Mouse (Mus musculus) liver, adult 2 months (tissue): ENCODE results near the gene Slc45a3. TPM values are rescaled to one million over a fixed set of nuclear protein-coding genes. Genes with fewer than 3 reads are reported as not detected.

Experiments
- DNase-seq: peaks from one replicate; pipeline ENCODE4 v3.0.0-alpha.2; 2011; ENCODE audit warnings: low read depth, low spot score; ENCODE audit errors: extremely low read depth
- H3K27ac ChIP-seq: fragments of 200-500 bp; replicated peaks from 2 replicates; pipeline ENCODE4 v1.5.1; 2012; ENCODE audit warnings: low read depth, mild to moderate bottlenecking, control low read depth, inconsistent platforms, low read length; ENCODE audit not compliant: insufficient read depth
- H3K27me3 ChIP-seq: fragments of 200-500 bp; 2 replicates; pipeline ENCODE4 v1.6.1; 2012; ENCODE audit warnings: mild to moderate bottlenecking, moderate library complexity, low read length, inconsistent platforms; ENCODE audit not compliant: control insufficient read depth, insufficient read depth
- H3K36me3 ChIP-seq: fragments of 200-500 bp; 2 replicates; pipeline ENCODE4 v1.6.1; 2012; ENCODE audit warnings: low read length, inconsistent platforms; ENCODE audit not compliant: control insufficient read depth, insufficient read depth
- H3K4me1 ChIP-seq: fragments of 200-500 bp; 2 replicates; pipeline ENCODE4 v1.6.1; 2011; ENCODE audit warnings: low read length; ENCODE audit not compliant: control insufficient read depth, insufficient read depth
- H3K4me3 ChIP-seq: fragments of 200-500 bp; 2 replicates; pipeline ENCODE4 v1.5.1; 2011; ENCODE audit warnings: low read depth, mild to moderate bottlenecking, control low read depth, low read length, moderate library complexity; ENCODE audit not compliant: insufficient read depth
- H3K79me2 ChIP-seq: fragments of 200-500 bp; 2 replicates; pipeline ENCODE4 v1.6.1; 2012; ENCODE audit warnings: inconsistent platforms, mild to moderate bottlenecking, low read length, moderate library complexity; ENCODE audit not compliant: control insufficient read depth, insufficient read depth
- H3K9ac ChIP-seq: fragments of 200-500 bp; 2 replicates; pipeline ENCODE4 v1.6.1; 2012; ENCODE audit warnings: low read depth, mild to moderate bottlenecking, control low read depth, inconsistent platforms, low read length
- CTCF ChIP-seq: fragments of 200-500 bp; IDR thresholded peaks from 2 replicates; pipeline ENCODE4 v1.5.1; 2011; ENCODE audit warnings: low read depth, low read length, control low read depth
- POLR2A ChIP-seq: fragments of 200-500 bp; IDR thresholded peaks from 2 replicates; pipeline ENCODE4 v1.6.1; 2011; ENCODE audit warnings: low read length, control low read depth; ENCODE audit not compliant: insufficient read depth; ENCODE audit errors: extremely low read depth
- WGBS: fragments of 180-500 bp; shearing (Covaris S2); methylation state at CpG from one replicate; pipeline ENCODE4 v1.1.7; 2018; 5-methylcytosine and 5-hydroxymethylcytosine counted together
- polyA plus RNA-seq: library from polyadenylated mRNA; depleted of rRNA; stranded (reverse); fragments of >200 nt; gene quantifications from 2 replicates; pipeline ENCODE4 v1.2.3, GENCODE M21; 2012
- total RNA-seq: library from RNA; depleted of rRNA; stranded (reverse); fragments of >200 nt; gene quantifications from 2 replicates; pipeline ENCODE4 v1.2.3, GENCODE M21; 2014

Gene Slc45a3
- total and polyA plus RNA-seq, 2 experiments = 10.0 to 28.0 TPM

DNA sequence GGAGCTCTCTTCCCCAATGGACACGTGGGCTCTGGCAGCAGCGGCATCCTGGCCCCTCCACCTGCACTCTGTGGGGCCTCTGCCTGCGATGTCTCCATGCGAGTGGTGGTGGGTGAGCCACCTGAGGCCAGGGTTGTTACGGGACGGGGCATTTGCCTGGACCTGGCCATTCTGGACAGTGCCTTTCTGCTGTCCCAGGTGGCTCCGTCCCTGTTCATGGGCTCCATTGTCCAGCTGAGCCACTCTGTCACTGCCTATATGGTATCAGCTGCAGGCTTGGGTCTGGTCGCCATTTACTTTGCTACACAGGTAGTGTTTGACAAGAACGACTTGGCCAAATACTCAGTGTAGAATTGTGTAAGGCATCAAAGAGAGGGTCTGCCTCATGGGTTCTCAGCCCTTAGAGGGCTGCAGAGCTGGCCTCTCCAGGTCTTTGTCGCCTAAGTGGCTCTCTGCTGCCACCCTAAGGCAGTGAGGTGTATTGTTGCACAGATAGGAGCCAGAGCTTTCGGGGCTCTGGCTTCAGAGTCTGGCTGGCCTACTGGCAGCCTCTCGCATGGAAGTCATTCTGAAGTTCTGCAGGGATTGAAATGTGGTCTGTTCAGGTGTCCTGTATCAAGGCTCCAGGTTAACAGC lies 18.7 kb downstream of the Slc45a3 start:
- TF ChIP-seq CTCF (peak; percentile 93), POLR2A (no peak)

GRCm38 (mm10) chr1:131982907-131983306 lies 20.1 kb downstream of the Slc45a3 start:
- peaks cover 13% of the 10 kb centered on the region; the same call in 1 of the 2 replicates for H3K4me1 ChIP-seq
- WGBS = 23% methylated on average over 5 of the region's 5 CpGs
- TF ChIP-seq CTCF = peak; percentile 99
- TF ChIP-seq POLR2A = no peak
- H3K9ac ChIP-seq = no peak overlapping the region
- DNase-seq = peak; percentile 50
- no peak overlapping the region for H3K4me3 ChIP-seq
- H3K79me2 ChIP-seq = no peaks in the 10 kb centered on the region
- peaks cover 2% of the 10 kb centered on the region; the same call in 1 of the 2 replicates for H3K36me3 ChIP-seq
- no peaks in the 10 kb centered on the region for H3K27me3 ChIP-seq
- no peak overlapping the region for H3K27ac ChIP-seq

More for the DNA sequence above, 18.7 kb downstream of the Slc45a3 start:
- H3K27ac ChIP-seq = no peak overlapping the region
- H3K4me1 ChIP-seq = peaks cover 15% of the 10 kb centered on the region
- H3K79me2 ChIP-seq = 0 out of 2 replicates have a peak, but pooled peaks cover 4% of the 10 kb centered on the region
- no peak overlapping the region for H3K9ac ChIP-seq
- H3K4me3 ChIP-seq = no peak overlapping the region
- no peaks in the 10 kb centered on the region for H3K27me3 ChIP-seq
- WGBS = 51% methylated on average over 12 of the region's 12 CpGs
- DNase-seq = peak; percentile 53
- peaks cover 2% of the 10 kb centered on the region; the same call in 1 of the 2 replicates for H3K36me3 ChIP-seq

DNA sequence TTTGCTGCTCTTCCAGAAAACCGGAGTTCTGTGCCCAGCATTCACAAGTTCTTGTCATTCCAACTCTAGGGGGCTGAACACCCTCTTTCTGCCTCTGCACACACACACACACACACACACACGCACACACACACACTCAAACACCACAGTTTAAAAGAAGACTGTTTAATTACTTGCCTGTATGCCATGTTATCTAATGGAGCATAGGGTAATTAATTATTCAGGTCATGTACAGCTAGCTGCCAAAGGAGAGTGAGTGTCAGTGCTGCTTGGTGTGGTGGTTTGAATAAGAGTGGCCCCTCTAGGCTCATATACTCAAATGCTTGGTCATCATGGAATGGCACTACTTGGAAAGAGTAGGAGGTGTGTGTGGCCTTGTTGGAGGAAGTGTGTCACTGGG lies 21.0 kb downstream of the Slc45a3 start:
- WGBS = 88% methylated on average over 2 of the region's 2 CpGs
- no peak for DNase-seq
- Histone ChIP-seq H3K27ac (no peak overlapping the region), H3K27me3 (no peaks in the 10 kb centered on the region), H3K36me3 (peaks cover 2% of the 10 kb centered on the region; the same call in 1 of the 2 replicates), H3K79me2 (no peaks in the 10 kb centered on the region), H3K4me3 (no peak overlapping the region), H3K4me1 (peaks cover 10% of the 10 kb centered on the region; the same call in 1 of the 2 replicates), H3K9ac (no peak overlapping the region)
- TF ChIP-seq POLR2A (no peak), CTCF (no peak)

DNA sequence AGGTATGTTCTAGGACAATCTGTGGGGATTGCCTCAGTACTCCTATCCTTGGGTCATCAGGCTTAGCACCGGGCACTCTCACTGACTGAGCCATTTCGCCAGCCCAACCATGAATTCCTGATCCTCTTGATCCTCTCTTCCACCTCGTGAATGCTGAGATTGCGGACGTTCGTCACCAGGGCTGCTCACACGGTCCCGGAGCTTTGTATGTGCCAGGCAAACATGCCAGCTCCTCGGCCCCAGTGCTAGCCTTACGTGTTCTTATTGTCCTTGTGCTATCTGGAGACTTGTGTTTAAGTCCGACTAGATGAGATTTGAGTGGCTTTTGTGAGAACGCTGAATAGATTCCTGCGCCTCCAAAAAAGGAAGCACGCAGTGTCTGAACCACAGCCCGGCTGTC lies 24.7 kb downstream of the Slc45a3 start:
- no peak overlapping the region for H3K27ac ChIP-seq
- no peak for DNase-seq
- TF ChIP-seq POLR2A (no peak), CTCF (no peak)
- H3K27me3 ChIP-seq = no peaks in the 10 kb centered on the region
- peaks cover 2% of the 10 kb centered on the region; the same call in 1 of the 2 replicates for H3K36me3 ChIP-seq
- H3K4me3 ChIP-seq = no peak overlapping the region
- peaks cover 28% of the 10 kb centered on the region for H3K4me1 ChIP-seq
- WGBS = 90% methylated on average over 15 of the region's 15 CpGs
- no peak overlapping the region for H3K9ac ChIP-seq
- no peaks in the 10 kb centered on the region for H3K79me2 ChIP-seq

DNA sequence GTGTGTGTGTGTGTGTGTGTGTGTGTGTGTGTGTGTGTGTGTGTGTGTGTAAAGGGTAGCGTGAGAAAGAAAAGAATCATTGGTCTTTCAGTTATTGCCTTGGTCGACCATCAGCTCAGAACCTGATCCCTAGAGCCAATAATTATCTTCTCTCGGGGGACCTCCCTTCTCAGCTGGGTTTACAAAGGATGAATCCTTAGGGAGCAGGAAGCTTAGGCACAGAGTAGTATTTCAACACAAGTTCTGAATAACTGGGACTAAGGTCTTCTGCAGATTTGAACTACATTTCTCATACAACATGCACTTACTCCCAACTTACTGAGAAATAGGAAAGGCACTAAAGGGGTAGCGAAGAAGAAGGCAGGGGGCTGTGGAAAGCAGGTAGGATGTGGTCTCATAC lies 26.7 kb downstream of the Slc45a3 start:
- Histone ChIP-seq H3K36me3 (peaks cover 2% of the 10 kb centered on the region; the same call in 1 of the 2 replicates), H3K79me2 (no peaks in the 10 kb centered on the region), H3K4me1 (peaks cover 33% of the 10 kb centered on the region), H3K4me3 (no peak overlapping the region), H3K27ac (peak overlapping the region; percentile 99), H3K27me3 (no peaks in the 10 kb centered on the region), H3K9ac (peak overlapping the region; percentile 49)
- WGBS = 74% methylated on average over 4 of the region's 4 CpGs
- peak; percentile 50 for DNase-seq
- TF ChIP-seq CTCF (no peak), POLR2A (no peak)
